ENCODE assay signal across 1 mouse cellular context in the genomic region with DNA sequence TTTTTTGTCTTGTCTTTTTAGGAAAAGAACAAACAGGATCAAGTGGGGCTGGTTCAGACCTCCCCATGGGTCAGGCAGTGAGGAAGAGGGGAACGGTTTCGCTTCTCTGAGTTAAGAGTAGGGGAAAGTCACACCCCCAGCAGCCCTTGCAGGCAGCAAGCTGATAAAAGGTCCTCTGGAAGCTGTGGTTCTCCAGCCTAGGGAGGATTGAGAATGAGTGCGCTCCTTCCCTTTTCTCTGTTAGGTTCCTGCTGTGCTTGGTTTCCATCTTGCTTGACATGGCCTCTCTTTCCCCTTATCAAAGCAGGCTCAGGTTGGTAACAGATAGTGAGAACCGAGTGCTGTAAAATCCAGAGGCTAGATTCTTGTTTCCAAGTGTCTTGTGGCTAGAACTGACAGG.
A peak's percentile ranks its signal among the peaks of the same experiment; 100 is the strongest.
TF ChIP-seq lines count a peak whose summit lies in the region.

No protein-coding gene starts in this region.

TF ChIP-seq in MEL, 35 proteins besides CTCF, POLR2A, EP300 and RAD21 (continued from another document):
- TF ChIP-seq MXI1 (IDR thresholded peaks at IDR 0.05; ENCODE audit: low read depth, low read length) (peak; percentile 68), ZNF384 (IDR thresholded peaks at IDR 0.05; ENCODE audit: low read depth, low read length) (peak; percentile 33; the same call in 1 of the 2 replicates), GABPA (IDR thresholded peaks at IDR 0.05; ENCODE audit: low read depth, low read length) (no peak), TAL1 (IDR thresholded peaks at IDR 0.05; ENCODE audit: low read length) (peak; percentile 77), RCOR1 (IDR thresholded peaks at IDR 0.05; ENCODE audit: low read depth, low read length) (peak; percentile 95), MAX (IDR thresholded peaks at IDR 0.05; ENCODE audit: low read length) (peak; percentile 71; the same call in 1 of the 2 replicates), BHLHE40 (IDR thresholded peaks at IDR 0.05; ENCODE audit: borderline replicate concordance, low read depth, low read length) (peak; percentile 56), ETS1 (IDR thresholded peaks at IDR 0.05; ENCODE audit: low read depth, low read length) (peak; percentile 82), ZMIZ1 (IDR thresholded peaks at IDR 0.05; ENCODE audit: low read depth, low read length) (no peak), USF2 (IDR thresholded peaks at IDR 0.05; ENCODE audit: borderline replicate concordance in 1 of 2, insufficient read depth in 1 of 2, low read depth in 1 of 2, low read length in 2 of 2) (no peak), ZC3H11A (IDR thresholded peaks at IDR 0.05; ENCODE audit: low read depth, low read length) (peak; percentile 2; the same call in 1 of the 2 replicates), ZKSCAN1 (IDR thresholded peaks at IDR 0.05; ENCODE audit: low read depth, low read length) (no peak), TCF12 (IDR thresholded peaks at IDR 0.05; ENCODE audit: low read depth, low read length) (peak; percentile 85), NELFE (IDR thresholded peaks at IDR 0.05; ENCODE audit: low read depth, low read length) (0 out of 2 replicates have a peak, but pooled peaks have one; percentile 29), MYC (IDR thresholded peaks at IDR 0.05; ENCODE audit: low read depth, low read length) (peak; percentile 56; the same call in 1 of the 2 replicates), TBP (IDR thresholded peaks at IDR 0.05; ENCODE audit: low read depth, low read length) (peak; percentile 97), ELF1 (IDR thresholded peaks at IDR 0.05; ENCODE audit: low read depth, low read length) (0 out of 2 replicates have a peak, but pooled peaks have one; percentile 38), CHD1 (IDR thresholded peaks at IDR 0.05; ENCODE audit: low read depth, low read length) (no peak)
